Mouse (Mus musculus): ENCODE measurements around the gene Dact3.

Gene Dact3
- long read RNA-seq, experiment 1 = 0 reads
- long read RNA-seq, experiment 2, partial matches to known transcripts = 1 of 2 reads
- long read RNA-seq, experiment 2, other reads (novel, unspliced or antisense) = 0 of 2 reads

DNA sequence AGATGAGACGGTGACA, at the start of gene Dact3:
Gene Dact3 (plus strand): TSS at position 8 of the 16 bp plus-strand sequence.
- intact Hi-C loops (cut with DNase I) = no loop called here

DNA sequence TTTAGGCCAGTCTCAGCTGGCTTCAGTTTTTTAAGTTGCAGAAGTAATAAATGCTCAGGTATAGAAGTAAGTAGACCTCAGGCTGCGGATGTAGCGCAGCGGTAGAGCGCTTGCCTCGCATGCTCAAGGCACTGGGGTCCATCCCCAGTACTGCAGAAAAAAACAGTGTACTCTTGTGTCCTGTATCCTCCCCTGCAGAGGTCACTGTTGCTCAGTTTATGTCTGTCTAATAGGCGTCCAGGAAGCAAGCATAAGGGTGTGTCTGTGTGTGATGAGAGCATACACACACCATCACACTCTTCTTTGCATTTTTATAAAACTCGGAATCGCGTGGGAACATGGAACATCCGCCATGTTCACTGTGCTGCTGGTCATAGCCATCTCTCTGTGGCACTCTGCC, 49.3 kb upstream of the Dact3 start:
- intact Hi-C loops (cut with DNase I) = no loop called here

DNA sequence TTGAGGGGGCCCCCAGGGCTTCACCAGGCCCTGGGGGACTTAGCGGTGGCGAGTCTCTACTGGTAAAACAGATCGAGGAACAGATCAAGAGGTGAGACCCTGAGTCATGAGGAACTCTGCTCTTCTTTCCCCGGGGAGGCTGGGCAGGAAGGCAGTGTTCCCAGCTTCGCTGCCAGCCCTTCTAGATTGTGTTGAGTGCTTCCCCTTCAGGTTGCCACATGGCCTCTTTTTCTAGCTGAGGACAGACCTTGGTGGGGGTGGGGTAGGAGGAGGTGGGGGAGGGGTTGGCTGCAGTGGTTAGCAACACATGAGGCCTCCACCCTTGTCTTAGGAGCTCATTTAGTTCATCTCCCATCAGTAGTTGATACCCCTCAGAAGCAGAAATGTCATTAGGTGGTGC, 48.5 kb upstream of the Dact3 start:
- intact Hi-C loops (cut with DNase I) = no loop called here

DNA sequence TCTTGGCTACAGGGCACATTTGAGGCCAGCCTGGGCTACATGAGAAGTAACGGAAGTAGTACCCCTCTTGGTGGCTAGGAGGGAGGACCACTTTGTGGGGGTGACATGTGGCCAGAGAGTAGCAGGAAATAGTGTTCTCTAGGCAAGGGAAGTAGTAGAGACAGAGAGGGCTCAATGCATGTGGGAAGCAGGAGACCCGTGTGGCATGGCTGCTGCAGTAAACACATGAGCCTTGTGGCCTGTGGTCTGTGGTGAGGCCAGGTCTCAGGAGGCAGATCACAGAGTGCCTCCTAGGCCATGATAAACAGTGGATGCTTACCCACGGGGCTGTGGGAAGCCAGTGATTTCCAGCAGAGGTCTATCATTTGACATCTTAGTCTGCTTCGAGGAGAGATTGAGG, 47.8 kb upstream of the Dact3 start:
- intact Hi-C loops (cut with DNase I) = no loop called here

DNA sequence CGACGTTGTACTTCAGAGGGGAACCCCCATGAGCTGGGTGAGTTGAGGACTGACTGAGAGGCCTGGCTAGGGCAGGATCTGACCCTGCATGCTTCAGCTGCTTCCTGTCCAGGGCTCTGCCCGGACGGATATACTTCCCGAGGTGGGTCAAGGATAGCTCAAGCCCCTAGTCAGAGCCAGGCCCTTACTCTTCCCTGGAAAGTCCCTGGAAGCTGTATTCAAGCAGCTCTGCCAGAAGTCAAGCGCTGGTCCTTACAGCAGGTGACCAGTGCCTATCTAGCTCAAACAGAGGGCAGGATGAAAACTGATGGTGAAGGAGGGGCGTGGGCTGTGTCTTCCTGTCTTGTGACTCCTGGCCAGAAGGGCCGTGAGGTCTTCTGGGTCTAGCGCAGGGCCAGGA, 44.7 kb upstream of the Dact3 start:
- intact Hi-C loops (cut with DNase I) = no loop called here

DNA sequence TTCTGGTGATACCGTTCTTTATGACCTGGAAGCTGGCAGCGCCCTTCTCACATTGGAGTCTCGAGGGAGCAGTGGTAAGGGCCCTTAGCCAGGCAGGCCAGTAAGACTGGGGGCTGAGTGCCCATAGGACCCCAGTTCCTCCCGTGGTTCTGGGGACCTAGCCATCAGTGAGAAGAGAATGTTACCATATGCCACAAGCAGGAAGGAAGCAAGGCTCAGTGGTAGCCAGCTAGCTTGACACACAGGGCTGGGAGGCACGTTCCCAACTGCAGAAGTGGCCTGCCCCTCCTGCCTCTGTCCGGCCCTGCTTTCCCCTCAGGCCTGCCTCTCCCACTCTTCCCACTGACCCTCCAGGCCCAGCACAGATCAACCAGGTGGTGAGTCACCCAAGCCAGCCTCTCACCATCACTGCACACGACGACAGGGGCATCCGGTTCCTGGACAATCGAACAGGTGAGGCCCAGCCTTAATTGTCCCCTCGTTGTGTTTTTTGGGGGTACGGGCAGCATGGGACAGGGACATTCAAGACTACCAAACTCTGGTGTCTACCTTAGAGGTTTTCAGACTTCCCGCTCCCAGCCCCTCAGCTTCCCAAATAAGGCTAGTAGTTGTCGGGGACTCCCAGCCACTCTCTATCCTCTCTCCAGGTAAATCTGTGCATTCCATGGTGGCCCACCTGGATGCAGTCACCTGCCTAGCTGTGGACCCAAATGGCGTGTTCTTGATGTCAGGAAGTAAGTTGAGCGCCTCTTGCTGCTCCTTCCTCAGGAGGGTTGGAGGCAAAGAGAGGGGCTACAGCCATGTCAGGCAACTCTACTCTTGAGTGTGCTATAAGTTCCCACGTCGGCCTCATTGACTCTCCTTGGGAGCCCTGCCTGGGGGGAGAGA, 37.0 kb upstream of the Dact3 start:
- intact Hi-C loops (cut with DNase I) = no loop called here

DNA sequence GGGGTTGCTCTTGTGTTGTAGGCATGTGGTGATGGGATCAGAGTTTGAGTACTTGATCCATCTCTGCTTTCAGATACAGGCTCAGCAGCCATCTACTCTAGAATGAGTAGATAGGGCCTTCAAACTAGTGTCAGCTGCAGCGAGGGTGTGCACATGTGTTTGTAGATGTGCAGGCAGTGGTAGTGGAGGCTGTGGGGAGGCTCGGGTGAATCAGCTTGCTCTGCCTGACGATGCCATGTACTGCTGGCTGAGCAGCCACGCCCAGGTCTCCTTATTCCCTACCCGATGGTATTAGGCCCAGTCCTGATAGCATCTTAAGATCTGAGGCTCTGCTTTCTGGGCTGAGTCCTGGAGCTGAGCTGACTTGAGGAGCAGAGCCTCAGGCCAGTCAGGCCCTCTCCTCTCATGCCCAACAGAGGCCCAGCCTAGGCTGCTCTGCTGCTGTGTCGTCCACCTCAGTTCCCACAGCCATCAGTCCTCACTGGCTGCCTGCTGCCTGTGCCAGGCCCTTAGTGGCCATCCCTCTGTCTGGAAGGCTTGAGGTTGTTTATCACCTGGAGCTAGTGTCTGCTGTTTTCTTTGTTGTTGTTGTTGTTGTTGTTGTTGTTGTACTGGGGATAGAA, 36.2 kb upstream of the Dact3 start:
- intact Hi-C loops (cut with DNase I) = no loop called here

DNA sequence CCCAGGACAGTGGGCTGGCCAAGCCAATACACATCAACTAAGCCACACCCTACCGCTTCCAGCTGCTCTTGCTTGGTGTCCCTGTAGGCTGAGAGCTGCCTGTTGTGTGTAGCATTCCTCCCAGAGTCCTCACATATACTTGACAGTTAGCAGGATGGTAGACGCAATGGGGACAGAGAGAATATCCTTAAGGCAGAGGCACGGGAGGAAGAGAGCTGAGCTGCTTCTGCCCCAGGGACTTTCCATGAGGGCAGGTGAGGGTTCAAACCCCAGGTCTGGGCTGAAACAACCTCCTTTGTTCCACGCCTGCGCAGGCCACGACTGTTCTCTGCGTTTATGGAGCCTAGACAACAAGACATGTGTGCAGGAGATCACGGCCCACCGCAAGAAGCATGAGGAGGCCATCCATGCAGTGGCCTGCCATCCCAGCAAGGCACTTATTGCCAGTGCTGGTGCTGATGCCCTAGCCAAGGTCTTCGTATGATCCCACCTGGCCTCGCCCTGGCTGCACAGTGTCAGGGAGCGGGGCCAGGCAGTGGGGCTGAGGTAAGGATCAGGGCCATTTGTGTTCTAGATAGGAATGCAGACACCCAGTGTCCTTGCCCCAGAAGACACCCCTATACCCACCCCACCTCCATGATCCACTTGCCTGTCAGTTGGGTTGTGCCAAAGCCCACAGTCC, 35.5 kb upstream of the Dact3 start:
- intact Hi-C loops (cut with DNase I) = no loop called here

DNA sequence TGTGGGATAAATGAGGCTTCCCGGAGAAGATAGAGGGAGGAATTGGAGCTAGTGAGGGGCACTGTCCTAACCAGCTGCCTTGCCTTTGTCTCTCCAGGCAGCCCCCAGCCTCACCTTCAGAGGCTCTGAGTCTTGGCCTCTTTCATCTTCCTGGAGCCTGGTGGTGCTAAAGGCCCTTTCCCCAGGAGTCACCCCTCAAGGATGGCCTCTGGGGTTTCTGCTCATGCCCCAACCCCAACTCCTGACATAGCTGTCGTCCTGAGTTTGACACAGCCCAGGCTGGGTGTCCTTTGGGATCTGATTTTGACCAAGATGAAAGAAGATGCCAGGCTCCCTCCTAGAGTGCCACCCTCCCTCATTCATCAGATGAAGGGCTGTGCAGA, 35.0 kb upstream of the Dact3 start:
- intact Hi-C loops (cut with DNase I) = no loop called here

DNA sequence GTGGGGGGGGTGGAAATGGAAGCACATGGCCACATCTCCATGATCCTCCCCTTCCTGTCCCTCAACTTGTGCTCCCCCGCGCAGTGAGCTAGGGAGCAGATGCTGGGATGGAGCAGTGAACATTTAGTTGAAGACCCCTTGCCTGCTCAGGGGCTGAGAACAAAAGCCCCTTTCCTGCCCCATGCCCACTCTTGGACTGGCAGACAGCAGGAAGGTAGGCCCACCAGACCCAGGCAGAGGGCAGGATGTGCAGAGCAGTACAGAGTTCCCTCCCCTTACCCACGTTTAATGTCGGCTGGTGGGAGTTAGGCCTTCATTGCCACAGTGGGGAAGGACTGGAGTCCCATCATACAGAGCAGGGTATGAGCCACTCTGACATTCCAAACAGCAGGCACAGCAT, 34.0 kb upstream of the Dact3 start:
- intact Hi-C loops (cut with DNase I) = no loop called here

DNA sequence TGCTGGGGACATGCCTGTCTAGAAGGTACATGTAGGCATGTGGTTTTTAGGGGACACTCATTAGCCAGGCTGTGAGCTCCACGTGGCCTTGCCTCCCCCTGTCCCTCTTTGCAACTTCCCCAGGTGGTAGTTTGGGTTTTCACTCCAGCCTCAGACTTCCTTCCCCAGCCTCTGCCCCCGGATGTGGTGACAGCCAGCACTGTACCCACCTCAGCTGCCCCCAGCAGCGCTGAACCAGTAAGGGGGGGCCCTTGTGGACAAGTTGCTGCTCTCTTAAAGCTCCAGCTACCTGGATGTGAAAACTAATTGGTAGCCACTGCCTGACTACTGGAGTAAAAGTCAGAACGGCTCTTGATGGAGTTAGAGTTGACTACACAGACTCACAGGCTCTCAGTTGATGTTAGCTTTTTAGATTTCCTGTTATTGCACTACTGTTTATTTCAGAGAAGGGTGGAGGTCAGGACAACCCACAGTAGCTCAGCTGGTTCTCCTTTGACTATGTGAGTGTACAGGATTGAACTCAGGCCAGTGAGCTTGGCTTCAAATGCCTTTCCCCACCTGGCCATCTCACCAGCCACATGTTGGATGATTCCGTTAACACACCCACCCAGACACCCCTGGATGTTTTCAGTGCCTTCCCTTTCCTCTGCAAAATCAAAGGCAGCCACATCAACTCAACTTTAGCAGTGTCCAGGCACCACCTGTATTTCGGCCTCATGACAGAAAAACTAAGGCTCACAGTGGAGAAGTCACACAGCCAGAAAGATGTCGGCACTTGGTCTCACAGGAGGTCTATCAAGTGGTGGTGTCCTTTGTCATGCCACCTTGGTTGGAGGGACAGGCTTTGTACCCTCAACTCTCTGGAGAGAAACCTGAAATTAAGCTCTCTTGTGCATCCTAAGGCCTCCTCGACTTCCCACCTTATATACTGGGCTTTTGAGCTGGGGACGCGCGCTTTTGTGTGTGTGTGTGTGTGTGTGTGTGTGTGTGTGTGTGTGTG, 33.3 kb upstream of the Dact3 start:
- intact Hi-C loops (cut with DNase I) = no loop called here

DNA sequence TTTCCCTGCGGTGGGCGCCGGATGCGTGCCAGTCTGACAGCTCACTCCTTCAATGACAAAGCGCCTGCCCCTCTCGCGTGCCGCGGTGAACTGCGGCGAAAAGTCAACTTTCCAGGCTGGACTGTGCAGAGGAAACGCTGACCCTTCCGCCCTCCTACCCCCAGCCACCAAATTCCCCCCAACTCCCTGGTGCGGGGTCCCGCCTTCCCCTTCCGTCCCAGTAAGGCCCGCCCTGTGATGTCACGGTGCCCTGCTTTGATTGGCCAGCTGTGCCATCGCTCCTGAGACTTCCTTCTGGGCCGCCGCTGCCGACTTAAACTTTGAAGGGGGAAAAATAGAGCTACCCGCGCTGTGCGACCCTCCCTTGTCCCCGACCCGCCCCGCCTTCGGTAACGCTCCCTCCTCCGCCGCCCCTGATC, 32.5 kb upstream of the Dact3 start, which contains the start of gene Prkd2:
Gene Prkd2 (plus strand): TSS at position 258 of the 419 bp plus-strand sequence.
- intact Hi-C loops (cut with DNase I) = no loop called here

DNA sequence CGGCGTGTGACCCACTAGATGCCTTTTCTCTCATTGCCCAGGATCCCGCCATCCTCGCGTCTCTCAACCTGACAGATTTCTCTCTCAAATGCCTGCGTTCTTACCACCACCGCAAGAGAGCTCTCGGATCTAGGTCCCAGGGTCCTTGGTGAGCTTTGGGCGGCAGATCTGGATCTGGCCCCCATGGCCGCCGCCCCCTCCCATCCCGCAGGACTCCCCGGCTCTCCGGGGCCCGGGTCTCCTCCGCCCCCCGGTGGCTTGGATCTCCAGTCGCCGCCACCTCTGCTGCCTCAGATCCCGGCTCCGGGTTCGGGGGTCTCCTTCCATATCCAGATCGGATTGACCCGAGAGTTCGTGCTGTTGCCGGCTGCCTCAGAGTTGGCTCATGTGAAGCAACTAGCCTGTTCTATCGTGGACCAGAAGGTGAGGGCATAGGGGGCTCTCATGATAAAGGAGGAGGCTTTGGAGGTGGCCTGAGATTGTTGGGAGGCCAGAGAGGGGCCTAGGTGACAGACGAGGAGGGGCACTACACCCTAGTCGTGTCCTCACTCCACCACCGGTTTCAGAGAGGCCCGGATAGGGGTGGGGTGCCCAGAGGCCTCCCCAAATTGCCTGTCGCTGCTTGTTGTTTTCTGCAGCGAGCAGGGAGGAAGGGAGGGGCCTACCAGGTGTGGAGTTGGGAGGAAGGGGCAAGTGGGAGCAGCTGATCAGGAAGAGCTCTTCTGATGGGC, 31.5 kb upstream of the Dact3 start:
- intact Hi-C loops (cut with DNase I) = no loop called here

DNA sequence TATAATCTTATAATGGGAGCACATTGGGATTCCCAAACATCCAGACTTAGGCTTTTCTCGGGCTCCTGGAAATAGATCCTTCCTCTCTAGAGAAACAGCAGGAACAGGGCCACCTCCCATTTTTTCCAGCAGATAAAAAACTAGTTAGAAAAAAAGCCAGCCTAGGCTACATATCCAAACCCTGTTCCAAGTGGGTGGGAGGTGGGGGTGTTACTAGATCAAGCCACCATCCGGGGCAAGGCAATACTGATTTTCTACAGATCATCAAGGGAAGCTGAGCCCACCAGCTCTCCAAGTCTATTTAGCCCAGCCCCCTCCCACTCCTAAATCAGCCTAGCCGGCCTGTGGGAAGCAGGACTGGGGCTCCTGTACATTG, 30.4 kb upstream of the Dact3 start:
- intact Hi-C loops (cut with DNase I) = no loop called here

DNA sequence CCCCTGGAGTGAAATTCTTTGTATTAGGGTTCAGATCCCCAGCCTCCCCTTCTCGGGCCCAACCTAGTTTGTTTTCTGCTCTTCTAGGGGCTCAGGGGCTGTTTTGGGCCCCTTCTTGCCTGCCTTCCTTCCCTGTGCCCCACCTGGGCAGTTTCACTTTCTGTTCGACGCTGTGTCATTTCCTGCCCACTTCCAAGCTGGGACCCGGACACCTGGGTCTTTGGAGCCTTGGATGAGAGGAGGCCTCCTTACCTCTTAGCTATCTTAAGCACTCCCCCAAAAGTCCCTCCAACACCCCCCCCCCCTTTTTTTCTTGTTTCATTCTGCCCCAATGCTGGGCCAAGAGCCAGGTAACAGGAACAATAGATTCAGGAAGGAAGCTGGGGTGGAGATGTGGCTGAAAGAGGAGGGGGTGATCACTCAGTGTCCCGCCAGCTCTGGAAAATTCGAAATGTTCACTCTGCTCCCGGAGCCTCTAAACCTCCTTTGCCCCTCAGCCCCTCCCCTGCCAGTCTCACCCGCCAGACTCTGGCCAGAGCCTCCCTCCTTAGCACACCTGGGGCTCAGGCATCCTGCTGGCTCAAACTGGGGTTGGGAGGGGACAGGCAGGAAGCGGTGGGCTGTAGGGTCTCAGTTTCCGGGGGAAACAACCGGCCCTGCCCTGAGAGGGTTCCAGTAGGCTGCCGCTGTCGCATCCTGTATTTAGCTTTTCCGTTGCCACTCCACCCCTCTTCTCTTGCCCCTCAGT, 29.9 kb upstream of the Dact3 start:
- intact Hi-C loops (cut with DNase I) = no loop called here

DNA sequence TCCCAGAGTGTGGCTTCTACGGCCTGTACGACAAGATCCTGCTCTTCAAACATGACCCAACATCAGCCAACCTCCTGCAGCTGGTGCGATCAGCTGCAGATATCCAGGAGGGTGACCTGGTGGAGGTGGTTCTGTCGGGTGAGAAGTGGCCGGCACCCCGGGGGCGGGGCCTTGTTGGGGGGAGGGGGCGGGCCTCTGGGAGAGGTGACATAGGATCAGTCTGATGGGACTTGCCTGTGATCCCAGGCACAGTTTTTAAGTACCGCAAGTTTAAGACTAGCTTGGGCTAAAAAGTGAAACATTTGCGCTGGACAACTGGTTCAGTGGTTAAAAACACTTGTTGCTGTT, 29.3 kb upstream of the Dact3 start:
- intact Hi-C loops (cut with DNase I) = no loop called here

DNA sequence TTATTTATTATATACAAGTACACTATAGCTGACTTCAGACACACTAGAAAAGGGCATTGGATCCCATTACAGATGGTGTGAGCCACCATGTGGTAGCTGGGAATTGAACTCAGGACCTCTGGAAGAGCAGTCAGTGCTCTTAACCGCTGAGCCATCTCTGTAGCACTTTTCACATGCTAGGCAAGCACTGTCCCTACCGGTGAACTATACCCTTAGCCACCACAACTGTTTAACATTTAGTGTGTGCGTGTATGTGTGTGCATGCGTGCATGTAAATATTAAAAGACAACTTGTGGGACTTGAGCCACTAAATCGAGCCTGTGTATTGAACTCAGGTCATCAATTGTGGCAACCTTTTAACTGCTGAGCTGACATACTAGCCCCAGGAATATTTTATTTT, 28.3 kb upstream of the Dact3 start:
- intact Hi-C loops (cut with DNase I) = no loop called here

DNA sequence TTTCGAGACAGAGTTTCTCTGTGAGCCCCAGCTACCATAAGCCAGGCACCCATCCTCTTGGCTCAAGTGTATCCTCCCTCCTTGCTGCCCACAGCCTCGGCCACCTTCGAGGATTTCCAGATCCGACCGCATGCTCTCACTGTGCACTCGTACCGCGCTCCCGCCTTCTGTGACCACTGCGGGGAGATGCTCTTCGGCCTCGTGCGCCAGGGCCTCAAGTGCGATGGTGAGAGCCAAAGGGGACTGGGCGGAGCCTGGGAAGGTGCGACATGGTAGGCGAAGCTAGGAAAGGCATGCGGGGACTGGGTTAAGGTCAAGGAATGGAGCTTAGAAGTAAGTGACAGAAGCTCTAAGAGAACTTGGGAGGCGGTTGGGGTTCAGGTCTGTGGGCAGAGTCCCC, 27.6 kb upstream of the Dact3 start:
- intact Hi-C loops (cut with DNase I) = no loop called here

DNA sequence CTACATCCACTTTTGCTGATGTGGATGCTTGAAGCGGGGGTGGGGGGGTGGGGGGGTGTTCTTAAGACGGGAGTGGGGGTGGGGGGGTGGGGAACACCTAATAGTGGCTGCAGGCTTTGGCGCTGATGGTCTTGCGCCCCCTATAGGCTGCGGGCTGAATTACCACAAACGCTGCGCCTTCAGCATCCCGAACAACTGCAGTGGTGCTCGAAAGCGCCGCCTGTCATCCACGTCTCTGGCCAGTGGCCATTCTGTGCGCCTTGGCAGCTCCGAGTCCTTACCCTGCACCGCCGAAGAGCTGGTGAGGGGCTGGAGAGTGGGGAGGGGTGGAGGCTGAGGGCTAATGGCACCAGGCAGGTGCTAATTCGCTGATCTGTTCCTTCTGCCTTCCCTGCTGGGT, 26.5 kb upstream of the Dact3 start:
- intact Hi-C loops (cut with DNase I) = no loop called here

DNA sequence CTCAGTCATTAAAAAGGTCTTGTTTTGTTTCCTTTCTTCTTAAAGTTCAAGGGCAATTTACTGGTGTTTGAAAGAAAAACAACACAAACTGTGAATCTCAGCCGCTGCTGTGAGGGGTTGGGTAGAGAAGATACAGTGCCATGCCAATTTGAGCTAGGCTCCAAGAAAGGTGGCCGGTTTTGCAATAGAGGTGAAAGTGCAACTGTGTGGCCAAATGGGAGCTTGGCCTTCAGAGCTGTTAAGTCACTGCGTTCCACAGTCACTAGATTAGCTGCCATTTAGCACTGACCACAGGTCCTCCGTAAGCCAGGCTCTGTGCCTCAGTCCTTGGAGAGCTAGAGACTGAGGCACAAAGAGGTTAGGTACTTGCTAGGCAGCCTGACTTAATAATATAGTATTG, 23.5 kb upstream of the Dact3 start:
- intact Hi-C loops (cut with DNase I) = no loop called here

Measured in adrenal gland (tissue).